Mouse (Mus musculus) embryonic facial prominence, embryonic 15.5 days (tissue): ENCODE data around the gene Taf1c. TPM values are rescaled to one million over a fixed set of nuclear protein-coding genes. Genes with fewer than 3 reads are reported as not detected.

Experiments used
- ATAC-seq: fragments of 200-750 bp; cut with Nextera tagmentation; 2 replicates; pipeline ENCODE4 v1.8.0; 2017; ENCODE audit warnings: low read depth, moderate TSS enrichment; ENCODE audit not compliant: insufficient number of reproducible peaks, low FRiP score, low TSS enrichment
- H3K27ac ChIP-seq: fragments of 300-500 bp; sonication (generic); replicated peaks from 2 replicates; pipeline ENCODE4 v1.5.1; 2015; ENCODE audit warnings: mild to moderate bottlenecking, inconsistent platforms
- H3K27me3 ChIP-seq: fragments of 300-500 bp; sonication (generic); 2 replicates; pipeline ENCODE4 v1.6.1; 2015; ENCODE audit warnings: inconsistent platforms
- H3K36me3 ChIP-seq: fragments of 300-500 bp; sonication (generic); 2 replicates; pipeline ENCODE4 v1.6.1; 2015; ENCODE audit warnings: mild to moderate bottlenecking, inconsistent platforms
- H3K4me1 ChIP-seq: fragments of 300-500 bp; sonication (generic); 2 replicates; pipeline ENCODE4 v1.6.1; 2015; ENCODE audit warnings: inconsistent platforms
- H3K4me2 ChIP-seq: fragments of 300-500 bp; sonication (generic); replicated peaks from 2 replicates; pipeline ENCODE4 v1.6.1; 2015; ENCODE audit warnings: mild to moderate bottlenecking, inconsistent platforms
- H3K4me3 ChIP-seq: fragments of 300-500 bp; sonication (generic); replicated peaks from 2 replicates; pipeline ENCODE4 v1.5.1; 2015; ENCODE audit warnings: mild to moderate bottlenecking, inconsistent platforms
- H3K9ac ChIP-seq: fragments of 300-500 bp; sonication (generic); 2 replicates; pipeline ENCODE4 v1.6.1; 2015; ENCODE audit warnings: inconsistent platforms
- H3K9me3 ChIP-seq: fragments of 300-500 bp; sonication (generic); replicated peaks from 2 replicates; pipeline ENCODE4 v1.6.1; 2016; ENCODE audit warnings: inconsistent platforms
- WGBS: fragments of 180-500 bp; shearing (Covaris S2); methylation state at CpG from one replicate; pipeline ENCODE4 v1.1.7; 2015; 5-methylcytosine and 5-hydroxymethylcytosine counted together
- polyA plus RNA-seq: library from polyadenylated mRNA; unstranded; fragments of >200 nt; fragmentation: Nextera tagmentation; extraction: Ambion mirVana; gene quantifications from 2 replicates; pipeline ENCODE4 v1.2.1, GENCODE M21; 2015

Gene Taf1c
- polyA plus RNA-seq, 1 experiment from 2014 or later: 13.3 TPM

GRCm38 (mm10) chr8:119623061-119623460 is 18.0 kb upstream of the Taf1c start:
- no peak for ATAC-seq

DNA sequence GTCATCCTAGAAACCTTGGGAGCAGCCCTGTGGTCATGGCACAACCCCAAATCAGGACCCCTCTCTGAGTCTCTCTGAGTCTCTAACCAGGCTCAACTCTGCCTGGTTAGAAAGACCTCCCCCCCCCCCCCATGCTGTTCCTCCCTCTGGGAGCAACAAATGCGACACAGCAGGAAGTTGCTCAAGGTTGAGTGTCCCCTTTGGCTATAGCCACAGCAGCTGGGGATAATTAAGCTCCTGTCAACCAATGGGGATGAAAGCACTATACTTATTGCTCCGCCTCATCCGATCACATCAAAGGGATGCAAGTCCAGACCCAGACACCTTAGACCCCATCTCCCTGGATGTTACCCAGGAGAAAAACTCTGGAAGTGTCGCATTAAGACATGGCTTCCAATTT is 17.5 kb upstream of the Taf1c start:
- no peaks in the 10 kb centered on the region for H3K36me3 ChIP-seq
- ATAC-seq: no peak
- H3K4me2 ChIP-seq: no peak overlapping the region
- H3K9me3 ChIP-seq: no peaks in the 10 kb centered on the region
- 0 out of 2 replicates have a peak, but pooled peaks cover under 1% of the 10 kb centered on the region for H3K4me1 ChIP-seq
- no peak overlapping the region for H3K4me3 ChIP-seq
- WGBS: 27% methylated on average over 4 of the region's 4 CpGs
- H3K27me3 ChIP-seq: no peaks in the 10 kb centered on the region
- no peak overlapping the region for H3K9ac ChIP-seq
- H3K27ac ChIP-seq: no peak overlapping the region

More at GRCm38 (mm10) chr8:119623061-119623460, 18.0 kb upstream of the Taf1c start:
- Histone ChIP-seq H3K4me2 (no peak overlapping the region), H3K27me3 (no peaks in the 10 kb centered on the region), H3K9ac (no peak overlapping the region), H3K9me3 (no peaks in the 10 kb centered on the region), H3K27ac (no peak overlapping the region), H3K4me1 (0 out of 2 replicates have a peak, but pooled peaks cover 5% of the 10 kb centered on the region), H3K4me3 (no peak overlapping the region), H3K36me3 (no peaks in the 10 kb centered on the region)
- 82% methylated on average over 8 of the region's 8 CpGs for WGBS

DNA sequence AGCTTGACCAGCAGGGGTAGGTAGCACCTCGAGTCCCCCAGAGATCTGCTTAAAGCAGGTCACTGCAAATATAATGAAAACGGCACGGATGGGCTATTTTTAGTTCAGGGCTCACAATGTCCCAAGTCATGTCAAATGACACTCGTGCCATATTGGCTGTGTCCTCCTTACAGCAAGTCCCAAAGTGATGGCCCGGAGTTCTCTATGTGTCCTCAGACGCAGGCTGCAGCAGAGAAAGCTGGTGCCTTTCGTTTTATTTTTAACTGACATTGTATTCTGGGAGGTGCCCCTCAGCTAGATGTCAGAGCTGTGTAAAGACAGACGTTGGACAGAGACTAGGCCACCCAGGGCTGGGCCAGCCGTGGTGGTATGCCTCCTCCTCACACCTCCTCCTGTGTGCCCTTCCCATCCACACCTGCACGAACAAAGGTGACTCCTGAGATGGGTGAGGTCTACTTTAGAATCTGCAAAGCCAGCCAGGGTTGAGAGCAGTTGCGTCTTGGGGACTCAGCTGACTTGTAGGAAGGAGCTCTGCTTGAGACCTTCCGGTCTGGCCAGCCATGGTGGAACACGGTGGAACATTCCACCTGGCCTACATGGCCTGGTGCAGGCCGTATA is 15.9 kb upstream of the Taf1c start:
- no peak overlapping the region for H3K4me3 ChIP-seq
- WGBS: 81% methylated on average over 14 of the region's 14 CpGs
- H3K27ac ChIP-seq: no peak overlapping the region
- H3K9me3 ChIP-seq: no peaks in the 10 kb centered on the region
- ATAC-seq: no peak
- no peak overlapping the region for H3K4me2 ChIP-seq
- no peaks in the 10 kb centered on the region for H3K36me3 ChIP-seq
- no peaks in the 10 kb centered on the region for H3K27me3 ChIP-seq
- H3K9ac ChIP-seq: no peak overlapping the region
- H3K4me1 ChIP-seq: no peaks in the 10 kb centered on the region

DNA sequence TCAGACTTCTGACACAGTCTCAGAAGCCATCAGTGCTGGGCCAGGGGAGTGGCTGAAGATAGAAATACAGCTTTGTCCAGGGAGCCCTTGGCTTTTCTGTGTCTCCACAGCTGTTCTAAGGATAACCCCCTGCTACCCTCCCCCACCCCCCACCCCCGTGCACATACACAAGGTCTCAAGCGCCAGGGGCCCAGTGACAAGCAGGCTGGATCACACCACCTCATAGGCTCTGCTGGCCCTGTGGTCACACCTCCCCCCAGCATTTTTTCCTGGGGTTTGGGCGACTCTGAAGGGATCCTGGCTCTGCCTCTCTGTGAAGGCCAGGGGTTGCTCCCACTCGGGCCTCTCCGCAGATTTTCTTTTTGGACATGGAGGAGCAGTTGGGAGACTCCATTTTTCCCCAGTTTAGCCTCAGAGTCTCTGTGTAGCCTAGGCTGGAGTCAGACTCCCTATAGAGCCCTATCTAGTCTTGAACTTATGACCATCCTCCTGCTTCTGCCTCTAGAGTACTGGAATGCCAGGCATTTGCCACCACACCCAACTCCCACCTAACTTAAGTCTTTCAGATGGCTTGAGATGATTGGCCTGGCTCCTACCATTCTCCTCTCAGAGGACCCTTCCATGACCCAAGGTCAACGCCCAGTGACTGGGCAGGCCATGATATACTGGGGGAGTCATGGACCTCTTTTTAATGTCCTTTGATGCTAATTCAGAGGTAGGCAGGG is 15.3 kb upstream of the Taf1c start:
- no peaks in the 10 kb centered on the region for H3K36me3 ChIP-seq

GRCm38 (mm10) chr8:119618887-119619286 is 13.9 kb upstream of the Taf1c start:
- 69% methylated on average over 5 of the region's 5 CpGs for WGBS
- Histone ChIP-seq H3K27ac (no peak overlapping the region), H3K4me3 (no peak overlapping the region), H3K9me3 (no peaks in the 10 kb centered on the region), H3K9ac (no peak overlapping the region), H3K27me3 (peaks cover 5% of the 10 kb centered on the region; the same call in 1 of the 2 replicates), H3K36me3 (no peaks in the 10 kb centered on the region), H3K4me2 (no peak overlapping the region), H3K4me1 (no peaks in the 10 kb centered on the region)
- ATAC-seq: no peak

More for the DNA sequence above, 15.3 kb upstream of the Taf1c start:
- Histone ChIP-seq H3K27me3 (no peaks in the 10 kb centered on the region), H3K9ac (no peak overlapping the region), H3K9me3 (no peaks in the 10 kb centered on the region), H3K4me2 (no peak overlapping the region), H3K4me1 (no peaks in the 10 kb centered on the region), H3K27ac (no peak overlapping the region), H3K4me3 (no peak overlapping the region)
- 58% methylated on average over 6 of the region's 6 CpGs for WGBS
- no peak for ATAC-seq

DNA sequence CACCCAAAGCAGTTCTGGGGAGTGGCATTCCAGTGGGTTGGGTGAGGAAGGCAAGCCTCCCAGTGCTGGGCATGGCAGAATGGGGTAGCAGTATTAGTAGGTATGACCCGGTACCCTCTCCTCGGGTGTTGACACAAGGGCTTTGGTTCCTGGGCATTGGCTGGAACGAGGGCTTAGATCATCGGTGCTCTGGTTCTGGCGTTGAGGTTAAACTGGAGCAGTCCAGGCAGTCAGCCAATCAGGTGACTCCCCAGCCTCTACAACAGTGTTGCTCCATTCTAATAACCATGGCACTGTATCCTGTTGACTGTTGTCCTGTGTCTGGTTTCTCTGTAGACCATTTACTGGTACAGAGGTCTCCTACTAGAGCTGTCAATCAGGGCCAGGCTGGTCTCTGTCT is 12.6 kb upstream of the Taf1c start:
- H3K4me1 ChIP-seq: no peaks in the 10 kb centered on the region
- no peaks in the 10 kb centered on the region for H3K36me3 ChIP-seq
- no peak overlapping the region for H3K4me2 ChIP-seq
- peaks cover 5% of the 10 kb centered on the region; the same call in 1 of the 2 replicates for H3K27me3 ChIP-seq
- no peak overlapping the region for H3K9ac ChIP-seq
- no peak overlapping the region for H3K27ac ChIP-seq
- H3K9me3 ChIP-seq: no peaks in the 10 kb centered on the region
- ATAC-seq: no peak
- no peak overlapping the region for H3K4me3 ChIP-seq
- WGBS: 87% methylated on average over 5 of the region's 5 CpGs

DNA sequence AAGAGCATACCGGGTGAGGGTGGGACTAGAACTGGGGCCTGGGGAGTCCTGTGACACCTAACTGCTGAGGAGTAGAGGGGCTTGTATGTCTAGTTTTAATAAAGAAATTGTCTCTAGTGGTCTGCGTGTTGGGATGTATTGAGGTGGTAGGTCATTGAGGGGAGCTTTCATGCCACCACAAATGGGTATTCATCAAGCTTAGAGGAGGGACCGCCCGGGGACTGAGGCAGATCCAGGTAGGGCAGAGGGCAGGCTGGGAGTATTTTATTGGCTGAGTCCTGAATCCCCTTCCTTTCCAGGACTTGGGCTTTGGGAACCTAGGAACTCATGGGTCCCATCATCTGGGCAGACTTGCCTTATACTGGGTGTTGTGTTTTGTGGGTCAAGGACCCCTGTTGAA is 11.8 kb upstream of the Taf1c start:
- no peaks in the 10 kb centered on the region for H3K4me1 ChIP-seq
- no peaks in the 10 kb centered on the region for H3K9me3 ChIP-seq
- no peak for ATAC-seq
- H3K4me2 ChIP-seq: no peak overlapping the region
- H3K36me3 ChIP-seq: no peaks in the 10 kb centered on the region
- H3K27ac ChIP-seq: no peak overlapping the region
- no peak overlapping the region for H3K9ac ChIP-seq
- H3K27me3 ChIP-seq: peaks cover 5% of the 10 kb centered on the region; the same call in 1 of the 2 replicates
- no peak overlapping the region for H3K4me3 ChIP-seq
- 89% methylated on average over 4 of the region's 4 CpGs for WGBS

DNA sequence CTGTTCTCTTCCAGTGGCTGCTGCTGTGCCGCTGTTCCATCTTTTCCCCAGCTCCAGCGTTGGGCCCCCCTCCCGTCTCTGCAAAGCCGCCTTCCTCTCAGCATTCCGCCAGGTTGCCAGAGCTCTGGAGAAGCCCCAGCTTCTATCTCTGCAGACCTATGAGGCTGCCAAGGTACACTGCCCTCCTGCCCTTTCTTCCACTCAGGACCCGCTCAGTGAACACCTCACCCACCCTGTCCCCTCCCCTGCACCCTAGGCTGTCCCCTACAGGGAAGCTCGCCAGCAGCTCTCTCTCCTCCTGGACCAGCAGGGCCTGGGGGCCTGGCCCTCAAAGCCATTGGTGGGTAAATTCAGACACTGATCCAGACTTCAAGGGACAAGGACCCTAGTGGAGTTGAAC is 11.3 kb upstream of the Taf1c start:
- no peak for ATAC-seq
- WGBS: 65% methylated on average over 7 of the region's 7 CpGs
- Histone ChIP-seq H3K9me3 (no peaks in the 10 kb centered on the region), H3K4me3 (no peak overlapping the region), H3K4me1 (no peaks in the 10 kb centered on the region), H3K36me3 (no peaks in the 10 kb centered on the region), H3K27me3 (peaks cover 5% of the 10 kb centered on the region; the same call in 1 of the 2 replicates), H3K9ac (no peak overlapping the region), H3K4me2 (no peak overlapping the region), H3K27ac (no peak overlapping the region)

GRCm38 (mm10) chr8:119615096-119615495 is 10.1 kb upstream of the Taf1c start:
- no peak for ATAC-seq
- no peak overlapping the region for H3K27ac ChIP-seq
- 68% methylated on average over 14 of the region's 14 CpGs for WGBS
- H3K27me3 ChIP-seq: peaks cover 5% of the 10 kb centered on the region; the same call in 1 of the 2 replicates
- H3K4me3 ChIP-seq: no peak overlapping the region
- no peak overlapping the region for H3K9ac ChIP-seq
- H3K4me1 ChIP-seq: no peaks in the 10 kb centered on the region
- no peaks in the 10 kb centered on the region for H3K36me3 ChIP-seq
- no peak overlapping the region for H3K4me2 ChIP-seq
- no peaks in the 10 kb centered on the region for H3K9me3 ChIP-seq

- no peak for ATAC-seq
- Histone ChIP-seq H3K9me3 (no peaks in the 10 kb centered on the region), H3K4me3 (no peak within 1 kb of the TSS), H3K9ac (no peak within 1 kb of the TSS), H3K4me1 (no peaks in the 10 kb centered on the region), H3K36me3 (no peaks in the 10 kb centered on the region), H3K4me2 (no peak within 1 kb of the TSS), H3K27ac (no peak within 1 kb of the TSS), H3K27me3 (peaks cover 5% of the 10 kb centered on the region; the same call in 1 of the 2 replicates)
- 83% methylated on average over 26 of the region's 26 CpGs for WGBS
These were observed 7.4 kb upstream of the Taf1c start, which contains the start of gene Adad2 for GRCm38 (mm10) chr8:119612471-119612870. Adad2 (plus strand) TSS chr8:119612747.

DNA sequence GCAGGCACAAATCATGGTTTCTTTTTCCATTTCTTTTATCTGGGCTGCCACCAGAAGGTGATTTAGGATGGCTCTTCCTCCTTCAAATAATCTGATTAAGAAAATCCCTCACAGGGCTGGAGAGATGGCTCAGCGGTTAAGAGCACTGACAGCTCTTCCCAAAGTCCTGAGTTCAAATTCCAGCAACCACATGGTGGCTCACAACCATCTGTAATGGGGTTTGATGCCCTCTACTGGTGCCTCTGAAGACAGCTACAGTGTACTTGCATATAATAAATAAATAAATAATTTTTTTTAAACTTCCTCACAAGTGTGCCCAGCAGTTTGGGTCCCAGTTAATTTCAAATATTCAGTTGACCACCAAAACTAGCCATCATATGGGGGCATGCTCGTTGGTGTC is 1.2 kb upstream of the Taf1c start:
- 84% methylated on average over 2 of the region's 2 CpGs for WGBS
- ATAC-seq: no peak
- Histone ChIP-seq H3K9me3 (no peaks in the 10 kb centered on the region), H3K4me3 (no peak overlapping the region), H3K9ac (no peak overlapping the region), H3K4me2 (no peak overlapping the region), H3K27ac (no peak overlapping the region), H3K36me3 (peaks cover 11% of the 10 kb centered on the region), H3K27me3 (no peaks in the 10 kb centered on the region), H3K4me1 (peaks cover 16% of the 10 kb centered on the region)
